Mouse (Mus musculus) naive thymus-derived CD4-positive, alpha-beta T cell, adult 5 months (primary cell): ENCODE data around the gene Dguok. TPM values are rescaled to one million over a fixed set of nuclear protein-coding genes. Genes with fewer than 3 reads are reported as not detected.

Experiments
- polyA plus RNA-seq: library from polyadenylated mRNA; unstranded; fragments of 100-300 nt; shearing (Covaris generic); gene quantifications from one replicate; pipeline ENCODE4 v1.2.1, GENCODE M21; 2017

Gene Dguok
- polyA plus RNA-seq: 79.6 TPM

DNA sequence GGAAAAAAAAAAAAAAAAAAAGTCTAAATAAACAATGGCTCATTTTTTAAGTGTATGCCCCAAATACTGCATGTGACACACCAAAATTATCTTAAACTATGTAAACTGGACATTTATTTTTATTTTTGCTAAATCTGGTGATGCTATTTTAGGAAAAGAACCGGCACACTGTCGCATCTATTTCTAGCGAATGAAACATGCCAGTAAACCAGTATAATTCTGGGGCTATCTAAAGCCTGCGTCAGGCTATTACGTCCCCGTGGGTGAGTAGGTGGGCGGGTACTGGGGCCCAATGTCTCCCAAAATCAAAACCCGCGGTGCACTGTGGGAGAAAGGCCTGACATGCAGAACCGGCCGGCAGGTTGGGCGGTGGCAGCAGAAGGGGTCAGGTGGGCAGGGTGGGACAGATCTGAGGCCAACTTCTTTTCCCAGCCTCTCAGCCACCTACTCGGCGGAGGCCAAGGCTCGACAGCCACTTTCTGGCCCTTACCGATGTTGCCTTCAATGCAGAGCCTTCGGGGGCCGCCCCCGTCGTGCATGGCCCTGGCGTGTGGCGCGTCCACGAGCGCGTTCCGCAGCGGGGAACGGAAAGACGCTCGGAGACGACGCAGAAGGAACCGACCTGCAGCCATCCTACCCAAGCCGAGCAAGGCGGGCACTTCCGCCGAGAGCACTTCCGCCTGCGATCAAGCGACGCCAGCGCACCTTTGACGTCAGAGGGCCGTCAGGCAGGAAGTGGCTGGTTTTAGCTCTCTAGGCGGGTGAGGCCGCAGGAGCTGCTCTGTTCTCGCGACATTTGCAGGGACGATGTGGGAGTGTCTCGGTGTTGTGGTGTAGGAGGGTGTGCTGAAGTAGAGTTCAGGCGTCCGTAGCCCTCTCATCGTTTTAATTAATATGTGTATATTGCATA lies at the start of gene Dguok:
TSS of gene Dguok (minus strand) at position 712 of the 910 bp plus-strand sequence.

DNA sequence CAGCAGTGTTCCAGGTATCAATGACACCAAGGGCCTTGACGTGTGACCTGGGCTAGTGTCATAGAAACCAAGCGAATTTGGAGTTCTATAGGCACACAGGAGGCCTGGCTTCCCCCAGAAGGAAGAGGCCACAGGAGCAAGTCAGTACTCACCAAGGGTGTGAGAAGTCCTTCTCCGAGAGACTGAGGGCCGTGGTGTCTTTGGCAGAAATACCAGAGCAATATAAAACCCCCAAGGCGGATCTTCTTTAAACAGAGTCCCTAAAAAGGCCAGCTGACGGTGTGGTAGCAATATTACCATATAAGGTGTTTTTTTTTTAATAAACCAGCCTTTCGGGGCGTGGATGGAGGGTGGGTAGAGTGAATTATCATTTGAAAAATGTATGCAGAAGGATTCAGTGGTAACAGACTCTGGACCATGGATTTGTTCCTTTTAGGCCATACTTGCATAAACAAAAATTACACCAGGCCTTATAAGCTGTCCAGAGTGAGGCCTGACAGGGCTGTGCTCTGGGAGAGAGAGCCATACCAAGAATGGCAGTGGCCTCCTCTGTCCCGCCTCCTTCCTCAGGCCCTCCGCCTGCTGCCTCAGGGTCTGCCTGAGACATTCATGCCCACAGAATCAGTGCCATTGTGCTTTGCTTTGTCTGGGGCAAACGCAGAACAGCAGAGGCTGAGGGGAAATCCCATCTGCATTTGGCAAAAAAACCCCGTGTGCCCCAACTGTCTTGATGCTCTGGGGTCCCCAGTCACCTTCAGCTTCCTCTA lies 29.4 kb upstream of the Dguok start, which contains the start of gene Actg2:
TSS of gene Actg2 (minus strand) at position 238 of the 767 bp plus-strand sequence.

DNA sequence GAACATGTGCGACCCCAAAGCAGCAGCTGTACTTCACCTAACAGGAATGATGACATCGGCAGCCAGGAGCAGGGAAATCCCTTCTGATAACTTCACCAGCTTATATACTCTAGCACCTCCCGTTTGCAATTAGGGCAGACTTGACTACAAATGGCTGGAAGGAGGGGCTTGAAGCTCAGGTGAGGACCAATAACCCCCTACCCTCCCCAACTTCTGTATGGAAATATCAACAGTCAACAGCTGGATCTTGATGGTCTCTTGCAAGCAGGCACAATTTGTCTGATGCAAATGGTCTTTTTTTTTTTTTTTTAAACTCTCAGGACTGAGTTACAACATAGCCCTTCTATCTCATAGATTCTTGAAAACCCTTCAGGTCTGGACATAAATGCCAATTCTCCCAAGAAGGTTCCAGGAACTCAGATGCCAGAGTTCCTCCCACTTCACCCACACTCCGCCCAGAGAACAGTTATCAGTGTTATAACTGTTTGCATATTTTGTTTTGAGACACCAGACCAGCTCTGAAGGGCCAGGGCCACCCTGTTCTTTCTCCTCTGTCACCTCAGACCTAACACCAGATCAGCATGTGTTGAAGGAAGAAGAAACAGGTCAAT lies 47.6 kb downstream of the Dguok start, which contains the start of gene Tet3:
TSS of gene Tet3 (minus strand) at position 51 of the 611 bp plus-strand sequence.

Other genes with a start within 250 kb of the Dguok start
- gene Mthfd2, start 181.1 kb downstream of the Dguok start, polyA plus RNA-seq: 63.8 TPM
- gene Mob1a, start 181.0 kb downstream of the Dguok start, polyA plus RNA-seq: 155 TPM
- 58.7 TPM for gene Bola3, start 157.8 kb downstream of the Dguok start, polyA plus RNA-seq
- gene Tet3, start 47.9 kb downstream of the Dguok start, polyA plus RNA-seq: 84.4 TPM
- not detected for gene Actg2, start 29.3 kb upstream of the Dguok start, polyA plus RNA-seq
- 20.2 TPM for gene Stambp, start 65.8 kb upstream of the Dguok start, polyA plus RNA-seq
- gene Clec4f, start 149.2 kb upstream of the Dguok start, polyA plus RNA-seq: not detected
- gene Cd207, start 170.9 kb upstream of the Dguok start, polyA plus RNA-seq: not detected
- not detected for gene Vax2, start 204.3 kb upstream of the Dguok start, polyA plus RNA-seq
- not detected for gene Atp6v1b1, start 236.0 kb upstream of the Dguok start, polyA plus RNA-seq